Mouse (Mus musculus): ENCODE results near the gene N4bp3.

GRCm38 (mm10) chr11:51644217-51644616, 6.4 kb downstream of the N4bp3 start:
- TF ChIP-seq CTCF (IDR thresholded peaks at IDR 0.05) (no peak), EP300 (IDR thresholded peaks at IDR 0.05) (no peak)

Measured in lung, postnatal 0 days (tissue).